Mouse (Mus musculus): Measurements from ENCODE around the gene Slc35g1.

Slc35g1 gene

DNA sequence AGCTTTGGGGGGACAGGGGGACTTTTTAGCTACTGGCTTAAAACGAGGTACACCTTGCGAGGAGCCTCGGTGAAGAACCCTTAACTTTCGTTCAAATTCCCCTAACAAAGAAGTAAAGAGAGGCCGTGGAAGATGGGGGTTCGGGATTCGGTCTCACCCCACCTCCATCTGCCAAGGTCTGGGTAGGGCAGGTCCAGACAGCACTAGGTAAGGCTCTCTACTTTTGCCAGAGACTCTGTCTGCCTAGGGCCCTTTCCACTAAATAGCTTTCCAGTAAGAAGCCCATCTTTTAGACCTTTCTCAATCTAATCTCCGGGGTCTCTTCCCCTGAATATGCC lies 822 bp downstream of the Slc35g1 start:
- no peak for ATAC-seq (ENCODE audit: low TSS enrichment)

DNA sequence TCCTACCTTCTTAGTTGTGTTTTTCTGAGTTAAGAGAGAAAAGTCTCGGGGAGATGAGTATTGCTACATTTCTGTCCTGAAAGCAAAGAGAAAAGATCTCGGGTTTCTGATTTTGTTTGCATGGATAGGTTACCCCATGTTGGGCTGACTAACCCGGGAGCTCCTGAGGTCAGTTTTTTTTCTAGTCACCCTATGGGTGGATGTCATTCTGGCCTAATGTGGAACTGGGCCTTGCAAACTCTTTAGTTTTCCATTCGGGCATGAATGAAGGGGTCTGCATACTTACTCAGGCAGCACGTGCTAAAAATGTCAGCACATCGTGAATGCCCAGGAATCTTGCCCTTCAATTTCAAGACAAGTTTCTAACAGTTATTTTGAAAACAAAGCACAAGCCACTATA lies 1.2 kb downstream of the Slc35g1 start:
- no peak for ATAC-seq (ENCODE audit: low TSS enrichment)

DNA sequence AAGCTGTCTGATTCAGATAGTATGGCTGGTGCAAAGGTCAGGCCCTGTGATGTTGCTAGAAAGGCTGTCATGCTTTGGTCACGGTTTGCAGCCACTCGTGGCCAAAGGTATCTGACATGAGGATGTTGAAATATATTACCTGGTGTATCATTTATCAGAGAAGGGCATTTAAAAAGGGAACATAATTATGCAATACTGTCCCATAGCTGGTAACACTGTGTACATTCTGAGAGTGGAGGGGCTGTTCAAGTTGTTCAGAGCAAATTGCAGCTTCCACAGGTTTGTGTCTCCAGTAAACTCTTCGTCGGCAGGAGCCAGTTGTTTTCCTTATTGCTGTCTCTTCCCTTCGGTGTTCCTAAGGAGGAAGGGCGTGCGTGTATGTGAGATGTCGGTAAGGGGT lies 3.2 kb downstream of the Slc35g1 start:
- no peak for ATAC-seq (ENCODE audit: low TSS enrichment)

DNA sequence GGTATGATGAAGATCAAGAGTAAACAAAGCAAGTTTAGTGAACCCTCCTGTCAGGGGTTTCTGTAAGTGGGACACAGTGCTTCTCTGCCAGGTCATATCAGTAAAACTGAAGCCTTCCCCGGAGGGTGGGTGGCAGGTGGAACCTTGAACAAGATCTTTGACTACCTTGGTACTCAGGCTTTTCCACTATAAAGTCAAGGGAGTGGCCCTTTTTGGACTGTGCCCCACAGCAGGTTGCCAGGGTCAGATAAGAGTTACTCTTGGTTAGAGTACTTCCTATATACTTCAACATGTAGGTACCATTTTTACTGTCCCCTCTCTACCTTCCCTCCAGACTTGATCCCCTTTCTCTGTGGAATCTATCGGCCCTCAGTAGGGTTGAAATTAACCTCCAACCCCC lies 5.1 kb downstream of the Slc35g1 start:
- ATAC-seq (ENCODE audit: low TSS enrichment) = no peak

DNA sequence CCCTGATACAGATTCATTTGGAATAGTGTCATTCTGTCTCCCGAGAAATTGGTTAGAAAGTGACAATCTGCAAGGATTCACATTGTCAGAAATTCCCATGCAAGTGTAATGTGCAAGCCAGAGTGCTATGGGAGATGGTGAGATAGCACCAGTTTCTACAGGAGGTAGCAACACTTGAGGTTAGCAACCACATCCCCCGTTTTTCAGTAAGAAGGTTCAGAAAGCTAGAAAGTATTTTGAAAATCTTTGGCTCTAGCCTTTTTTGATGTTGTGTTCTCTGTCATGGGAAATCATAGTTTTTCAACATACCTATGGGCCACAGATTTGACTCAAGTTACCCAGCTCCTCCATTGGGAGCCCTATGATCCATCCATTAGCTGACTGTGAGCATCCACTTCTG lies 5.6 kb downstream of the Slc35g1 start:
- peak; percentile 31; the same call in 1 of the 2 replicates for ATAC-seq (ENCODE audit: low TSS enrichment)

DNA sequence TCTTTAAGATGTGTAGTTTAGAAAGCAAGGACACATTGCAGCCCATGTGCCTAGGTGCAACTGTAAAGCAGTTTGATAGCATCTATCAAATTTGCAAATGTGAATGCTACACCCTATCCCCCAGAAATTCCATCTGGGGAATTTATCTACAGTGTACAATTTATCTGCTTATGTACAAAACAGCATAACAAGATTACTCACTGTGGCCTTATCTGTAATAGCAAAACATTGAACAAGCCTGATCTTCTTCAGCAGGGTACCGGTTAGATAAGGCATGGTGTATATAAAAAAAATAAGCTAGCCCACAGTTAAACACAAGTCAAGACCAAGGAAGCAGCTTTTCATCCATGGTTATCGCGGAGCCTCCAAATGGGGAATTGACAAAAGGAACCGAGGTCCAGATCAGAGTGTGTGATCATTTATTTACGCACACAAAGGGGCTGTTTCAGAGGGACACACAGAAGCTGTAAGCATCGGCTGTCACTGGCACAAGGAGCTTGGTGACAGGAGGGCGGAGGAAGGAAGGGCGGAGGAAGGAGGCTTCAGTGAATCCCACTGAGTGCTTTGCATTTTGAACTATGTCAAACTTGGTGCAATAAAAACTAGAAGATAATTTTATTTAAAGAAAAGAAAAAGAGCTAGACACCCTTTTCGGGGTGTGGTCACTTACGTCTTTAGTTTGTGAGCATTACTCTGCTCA lies 14.7 kb downstream of the Slc35g1 start:
- no peak for ATAC-seq (ENCODE audit: low TSS enrichment)

DNA sequence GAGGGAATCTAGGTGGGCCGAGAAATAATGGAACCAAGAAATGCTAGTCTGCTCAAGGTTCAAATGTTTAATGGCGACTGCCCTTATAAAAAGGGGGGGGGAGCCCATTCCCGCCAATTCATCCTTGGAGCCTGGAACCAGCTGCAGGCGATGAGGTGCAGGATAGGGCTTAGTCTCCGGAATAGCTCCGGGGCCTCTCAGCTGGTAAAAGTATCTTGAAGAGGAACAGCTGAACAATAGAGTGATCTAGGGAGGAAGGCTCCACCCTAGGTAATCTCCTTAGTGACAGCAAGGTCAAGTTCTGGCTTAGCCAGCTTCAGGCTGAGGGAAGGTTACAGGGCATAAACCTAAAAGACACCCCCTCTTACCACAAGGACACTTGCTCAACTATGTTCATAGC lies 18.1 kb downstream of the Slc35g1 start:
- no peak for ATAC-seq (ENCODE audit: low TSS enrichment)

DNA sequence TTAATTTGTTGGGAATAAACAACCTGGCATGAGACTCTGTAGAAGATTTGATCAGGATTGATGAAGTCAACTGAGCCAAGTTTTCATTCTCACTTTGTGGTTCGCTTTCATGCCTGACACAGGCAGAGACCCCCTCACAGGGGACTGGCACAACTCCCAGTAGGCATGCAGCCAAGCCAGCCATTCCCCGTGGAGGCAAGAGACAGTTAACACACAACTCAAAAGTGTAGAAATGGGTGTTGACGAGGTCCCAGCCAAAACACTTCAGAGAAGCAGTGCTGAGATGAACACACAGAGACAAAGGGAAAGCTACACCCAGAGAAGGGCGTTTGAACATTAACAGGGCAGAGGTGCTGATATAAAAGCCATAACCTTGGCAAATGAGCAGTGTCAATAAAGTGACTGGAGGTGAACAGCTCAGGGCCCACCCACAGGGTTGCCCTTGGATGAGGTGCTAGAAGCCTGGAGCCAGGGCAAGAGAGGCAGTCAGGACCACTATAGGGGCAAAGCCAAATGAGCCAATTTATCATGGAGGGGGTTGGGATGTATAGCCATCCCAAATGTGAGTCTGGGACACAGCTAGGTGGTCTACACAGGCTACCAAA lies 23.1 kb downstream of the Slc35g1 start:
- no peak for ATAC-seq (ENCODE audit: low TSS enrichment)

DNA sequence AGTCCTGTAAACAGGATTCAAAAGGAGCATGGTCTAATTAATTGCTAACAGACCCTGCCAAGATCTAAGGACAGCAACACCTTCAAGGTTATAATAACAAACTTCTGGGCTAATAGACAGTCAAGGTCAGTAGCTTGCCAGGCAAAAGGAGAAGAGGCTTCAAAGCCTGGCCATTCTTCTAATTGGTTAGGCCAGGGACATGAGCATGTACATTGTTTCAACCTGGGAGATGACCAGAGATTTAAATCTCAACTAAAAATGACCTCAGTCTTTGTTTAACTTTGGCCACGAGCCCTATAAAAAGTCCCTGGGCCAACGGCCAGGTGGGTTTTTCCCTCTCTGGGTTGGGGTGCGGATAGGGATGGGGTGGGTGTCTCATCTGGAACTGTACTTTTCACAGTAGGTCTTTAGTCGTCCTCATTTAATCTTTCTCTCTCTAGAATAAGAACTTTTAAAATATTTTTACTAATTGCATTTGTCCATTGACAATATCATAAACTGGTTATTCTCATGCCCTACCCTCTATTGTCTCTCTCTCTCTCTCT lies 25.0 kb downstream of the Slc35g1 start:
- no peak for ATAC-seq (ENCODE audit: low TSS enrichment)

DNA sequence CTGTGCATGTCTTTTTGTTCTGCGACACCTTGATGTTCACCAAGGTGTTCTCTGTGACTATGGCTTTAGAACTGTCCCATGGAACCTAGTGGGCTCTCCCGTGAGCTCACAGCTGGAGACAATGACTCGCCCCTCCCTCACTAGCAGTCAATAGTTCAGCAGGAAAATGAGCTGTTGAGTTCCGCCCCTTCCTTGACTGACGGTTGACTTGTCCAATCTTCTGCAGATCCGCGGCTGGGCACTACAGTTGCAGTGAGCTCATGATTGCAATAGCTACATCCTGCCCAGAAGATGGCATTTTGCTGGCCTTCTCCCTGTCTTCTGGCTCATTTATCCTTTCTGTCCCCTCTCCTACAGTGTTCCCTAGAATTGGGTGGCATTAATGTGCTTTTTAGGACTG lies 25.7 kb downstream of the Slc35g1 start:
- no peak for ATAC-seq (ENCODE audit: low TSS enrichment)

DNA sequence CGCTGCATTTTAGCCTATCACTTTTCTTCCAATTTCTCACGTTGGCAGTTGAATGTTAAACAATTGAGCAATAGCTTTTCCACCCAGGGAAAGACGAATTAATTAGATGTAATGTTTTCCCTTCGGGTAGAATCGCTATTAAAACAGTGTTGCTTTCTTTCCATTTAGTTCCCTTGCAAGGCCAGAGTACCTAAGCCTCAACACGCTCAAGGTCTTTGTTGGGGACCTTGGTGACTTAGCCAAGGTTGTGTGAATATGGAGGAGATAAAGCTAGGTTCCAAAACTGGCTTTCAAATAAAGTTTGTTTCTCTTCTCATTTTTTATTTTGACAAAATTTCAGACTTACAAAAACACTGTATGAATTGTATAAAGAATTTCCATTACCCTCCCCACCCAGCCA lies 27.1 kb downstream of the Slc35g1 start:
- ATAC-seq (ENCODE audit: low TSS enrichment) = no peak

DNA sequence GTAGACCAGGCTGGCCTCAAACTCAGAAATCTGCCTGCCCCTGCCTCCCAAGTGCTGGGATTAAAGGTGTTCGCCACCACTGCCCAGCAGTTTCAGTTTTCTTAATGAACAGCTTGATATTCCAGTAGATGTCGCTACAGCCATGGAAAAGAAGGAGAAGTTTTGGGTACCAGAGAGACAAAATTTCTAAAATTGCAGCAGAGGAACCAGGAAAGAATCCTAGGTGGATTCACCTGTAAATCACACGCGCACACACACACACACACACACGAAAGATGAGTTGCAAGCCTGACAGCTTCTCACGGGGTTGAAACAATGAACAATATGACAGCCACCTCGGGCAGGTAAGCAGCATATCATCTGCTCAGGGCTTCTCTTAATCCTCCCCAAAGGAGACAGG lies 28.1 kb downstream of the Slc35g1 start:
- ATAC-seq (ENCODE audit: low TSS enrichment) = 0 out of 2 replicates have a peak, but pooled peaks have one; percentile 50

DNA sequence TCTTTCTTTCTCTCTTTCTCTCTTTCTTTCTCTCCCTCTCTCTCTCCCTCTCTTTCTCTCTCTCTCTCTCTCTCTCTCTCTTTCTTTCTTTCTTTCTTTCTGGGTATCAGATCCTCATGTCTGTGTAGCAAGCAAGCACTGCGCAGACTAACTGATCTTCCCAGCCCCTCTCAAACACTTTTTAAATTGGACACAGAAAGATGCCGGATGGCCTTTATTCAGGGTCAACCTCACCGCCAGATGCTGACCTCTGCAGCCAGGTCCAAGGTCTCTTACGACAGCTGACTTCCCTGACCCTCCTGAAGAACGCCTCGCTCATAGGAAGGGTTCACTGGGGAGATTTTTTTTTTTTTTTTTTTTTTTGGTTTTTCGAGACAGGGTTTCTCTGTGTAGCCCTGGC lies 28.8 kb downstream of the Slc35g1 start:
- ATAC-seq (ENCODE audit: low TSS enrichment) = no peak

DNA sequence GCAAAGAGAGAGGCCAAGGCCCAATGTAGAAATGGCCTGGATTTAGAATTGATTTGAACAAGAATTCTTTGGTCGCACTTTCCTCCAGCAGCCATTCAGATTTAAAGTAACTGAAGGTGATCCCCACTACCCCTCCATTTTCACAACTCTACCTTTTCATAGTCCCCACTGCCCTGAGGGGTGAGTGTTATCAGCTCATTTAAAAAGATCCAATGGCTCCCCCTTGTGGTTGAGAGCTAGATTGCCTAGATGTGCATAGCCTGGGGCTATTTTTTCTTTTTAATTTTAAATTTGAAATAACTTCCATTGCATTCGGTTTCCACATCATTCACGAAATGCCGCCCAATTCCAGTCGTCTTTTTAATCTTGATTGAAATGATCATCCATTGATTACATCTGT lies 33.5 kb downstream of the Slc35g1 start:
- ATAC-seq (ENCODE audit: low TSS enrichment) = no peak

DNA sequence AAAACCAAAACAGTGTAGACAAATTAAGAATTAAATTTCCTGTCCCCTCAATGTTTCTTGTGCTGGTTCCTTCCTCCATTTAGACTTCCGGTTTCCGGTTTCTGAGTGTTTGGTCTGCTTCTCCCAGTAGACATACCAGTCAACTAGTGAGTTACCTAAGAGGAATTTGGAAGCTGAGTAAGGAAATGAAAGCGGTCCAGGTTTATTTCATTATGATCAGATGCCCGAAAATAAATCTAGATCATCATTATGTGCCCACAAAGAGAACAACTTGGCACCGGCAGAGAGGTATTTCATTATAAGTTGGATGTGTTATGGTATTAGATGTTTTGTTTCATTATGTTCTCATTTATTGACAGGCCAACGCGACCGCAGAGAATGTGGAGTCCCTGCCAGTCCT lies 34.7 kb downstream of the Slc35g1 start:
- ATAC-seq (ENCODE audit: low TSS enrichment) = no peak

DNA sequence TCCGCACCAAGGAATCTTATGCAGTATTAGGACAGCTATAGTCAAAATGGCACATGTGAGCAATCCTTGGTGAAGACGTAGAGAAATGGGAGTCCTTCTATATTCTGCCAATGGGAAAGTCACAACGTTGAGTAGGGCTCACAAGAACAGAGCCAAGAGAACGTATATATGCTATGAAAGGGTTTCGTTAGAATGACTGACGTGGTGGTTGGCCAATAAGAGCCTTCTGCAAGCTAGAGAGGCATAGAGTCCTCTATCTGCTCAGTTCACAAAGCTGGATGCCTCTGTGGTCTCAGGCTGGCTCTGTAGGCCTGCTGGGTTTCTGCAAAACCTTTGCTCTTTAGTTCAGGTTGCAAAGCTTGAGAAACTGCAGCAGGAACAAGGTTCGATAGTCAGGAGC lies 35.5 kb downstream of the Slc35g1 start:
- no peak for ATAC-seq (ENCODE audit: low TSS enrichment)

DNA sequence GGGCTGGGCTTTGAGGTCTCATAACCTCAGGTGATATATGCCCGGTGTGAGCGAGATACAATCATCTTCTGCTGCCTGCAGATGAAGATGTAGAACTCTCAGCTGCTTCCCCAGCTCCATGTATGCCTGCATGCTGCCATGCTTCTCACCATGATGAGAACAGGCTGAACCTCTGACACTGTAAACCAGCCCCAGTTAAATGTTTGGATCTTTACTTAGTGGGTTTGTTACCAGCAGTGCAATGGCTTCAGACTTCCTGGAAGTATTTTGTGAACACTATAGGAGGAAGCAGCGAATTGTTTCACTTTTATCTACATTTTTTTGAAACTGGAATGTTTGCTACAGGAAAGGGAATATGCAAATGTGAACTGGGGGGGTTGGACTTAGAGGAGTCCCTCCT lies 36.2 kb downstream of the Slc35g1 start:
- ATAC-seq (ENCODE audit: low TSS enrichment) = no peak

DNA sequence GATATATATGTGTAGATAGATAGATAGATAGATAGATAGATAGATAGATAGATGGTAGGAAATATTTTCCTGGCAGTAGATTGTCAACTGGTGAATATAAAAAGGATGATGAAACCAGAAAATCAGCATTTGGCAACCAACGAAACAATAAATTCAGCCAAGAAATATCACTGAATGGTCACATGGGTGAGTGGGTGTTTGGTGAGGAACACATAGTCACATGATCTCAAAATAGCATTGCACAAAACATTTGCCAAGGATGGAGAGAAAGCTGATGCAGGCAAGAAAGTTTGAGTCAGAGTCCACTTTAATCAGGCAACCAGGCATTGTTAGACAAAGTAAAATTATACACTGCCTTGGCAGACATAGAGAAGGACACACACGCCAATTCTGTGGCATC lies 37.6 kb downstream of the Slc35g1 start:
- no peak for ATAC-seq (ENCODE audit: low TSS enrichment)

DNA sequence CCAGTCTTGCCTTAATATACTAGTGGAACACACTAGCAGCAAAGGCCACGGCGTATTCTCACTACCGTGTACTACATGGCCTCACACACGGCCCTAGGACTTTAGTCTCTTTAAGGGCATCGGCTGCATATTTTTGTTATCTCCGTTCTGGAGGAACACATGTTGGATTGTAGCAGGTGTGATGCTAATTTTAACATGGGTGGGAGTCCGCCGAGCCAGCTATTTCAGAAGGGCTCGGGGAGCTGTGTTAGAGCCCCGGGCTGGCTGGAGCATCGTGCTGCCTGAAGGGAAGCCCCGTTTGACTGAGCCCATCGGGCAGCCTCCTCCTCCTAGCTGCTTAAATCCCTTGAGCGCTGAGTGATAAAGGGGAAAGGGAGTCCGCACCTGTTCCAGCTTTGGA lies 39.4 kb downstream of the Slc35g1 start:
- ATAC-seq (ENCODE audit: low TSS enrichment) = no peak

DNA sequence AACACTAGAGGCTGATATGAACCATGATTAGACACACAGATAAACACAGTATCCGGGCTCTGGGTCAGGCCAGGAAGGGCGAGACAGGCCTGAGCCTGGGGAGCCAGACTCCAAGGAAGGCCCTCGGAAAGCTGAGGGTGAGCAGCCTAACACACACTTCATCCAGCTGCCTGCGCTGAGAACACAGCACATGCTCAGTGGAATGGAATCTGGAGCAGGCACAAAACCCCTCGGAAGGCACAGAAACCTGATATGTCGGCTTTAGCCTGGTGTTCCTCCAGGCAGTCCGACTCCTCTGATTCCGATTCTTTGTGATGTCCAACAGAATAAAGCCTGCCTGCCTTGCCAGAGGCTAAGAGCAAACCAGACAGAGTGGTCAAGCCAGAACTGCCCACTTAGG lies 46.1 kb downstream of the Slc35g1 start:
- no peak for ATAC-seq (ENCODE audit: low TSS enrichment)

DNA sequence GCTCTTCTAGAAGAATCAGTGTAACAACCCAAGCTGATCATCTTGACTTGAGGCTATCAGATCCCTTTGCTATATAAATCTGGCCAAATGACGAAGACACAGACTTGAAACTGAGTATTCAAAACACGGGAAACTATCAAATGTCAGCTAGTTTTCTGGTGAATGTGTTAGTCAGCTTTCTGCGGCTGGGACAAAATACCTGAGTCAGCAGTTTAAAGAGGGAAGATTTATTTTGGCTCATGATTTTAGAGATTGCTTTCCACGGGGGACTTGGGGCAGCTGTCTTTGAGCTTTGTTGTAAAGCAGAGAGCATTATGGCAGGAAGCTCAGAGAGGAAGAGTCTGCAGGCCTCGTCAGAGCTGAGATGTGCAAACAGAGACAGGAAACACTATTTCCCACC lies 50.0 kb downstream of the Slc35g1 start:
- no peak for ATAC-seq (ENCODE audit: low TSS enrichment)

Data from frontal cortex, adult (tissue).